Mouse (Mus musculus) spleen, embryonic (tissue): ENCODE data around the gene Ephx4.
"Not testable (repeated sequence)": the region's sequence is repeated elsewhere in the genome, so short reads cannot be mapped to it uniquely, and the experiment has no call there.

Experiments used
- CTCF ChIA-PET: fragments of 350-600 bp; sonication (Branson Sonifier 250); formaldehyde crosslinking; loops from one replicate; lab custom pipeline; 2022; lab: Charles Lee

Ephx4 gene

GRCm38 (mm10) chr5:107402436-107402835, at the start of gene Ephx4:
TSS of gene Ephx4 (plus strand) at chr5:107402736.
- CTCF ChIA-PET: interaction anchor here (0.7 kb wide), 1 partner anchor 47 kb away, joined by 15 read pairs; no protein-coding TSS in a partner anchor

- CTCF ChIA-PET: interaction anchor here (0.6 kb wide), 2 partner anchors 32 to 680 kb away, joined by 5 to 15 read pairs; no protein-coding TSS in a partner anchor
Measured at GRCm38 (mm10) chr5:107353981-107354380, 48.6 kb upstream of the Ephx4 start.

- CTCF ChIA-PET: interaction anchor here (0.6 to 0.7 kb wide), 2 partner anchors 47 to 470 kb away, joined by 7 to 15 read pairs; partner anchors contain the start of gene Ephx4
Measured at GRCm38 (mm10) chr5:107355801-107356200, 46.7 kb upstream of the Ephx4 start.

GRCm38 (mm10) chr5:107357723-107358122, 44.8 kb upstream of the Ephx4 start:
- CTCF ChIA-PET: interaction anchor here (0.6 kb wide), 1 partner anchor 11 kb away, joined by 3 read pairs; no protein-coding TSS in a partner anchor

- CTCF ChIA-PET: interaction anchor here (0.6 to 0.7 kb wide), 3 partner anchors 239 to 378 kb away, joined by 3 to 6 read pairs (median 6); no protein-coding TSS in a partner anchor
Measured at GRCm38 (mm10) chr5:107359395-107360053, 43.0 kb upstream of the Ephx4 start.

GRCm38 (mm10) chr5:107360054-107360730, 42.3 kb upstream of the Ephx4 start:
- CTCF ChIA-PET: interaction anchor here (0.6 to 0.7 kb wide), 2 partner anchors 256 to 1300 kb away, joined by 3 to 6 read pairs; no protein-coding TSS in a partner anchor

GRCm38 (mm10) chr5:107370040-107370439, 32.5 kb upstream of the Ephx4 start:
- CTCF ChIA-PET: no interaction called here

- CTCF ChIA-PET: no interaction called here
Measured at GRCm38 (mm10) chr5:107371335-107371734, 31.2 kb upstream of the Ephx4 start.

- CTCF ChIA-PET: no interaction called here
Measured at GRCm38 (mm10) chr5:107373256-107373655, 29.3 kb upstream of the Ephx4 start.

- CTCF ChIA-PET: not testable (repeated sequence)
Measured at GRCm38 (mm10) chr5:107386448-107386847, 16.1 kb upstream of the Ephx4 start.

- CTCF ChIA-PET: no interaction called here
Measured at GRCm38 (mm10) chr5:107387788-107388187, 14.7 kb upstream of the Ephx4 start.

- CTCF ChIA-PET: no interaction called here
Measured at GRCm38 (mm10) chr5:107389373-107389772, 13.2 kb upstream of the Ephx4 start.

- CTCF ChIA-PET: no interaction called here
Measured at GRCm38 (mm10) chr5:107394437-107394836, 8.1 kb upstream of the Ephx4 start.

- CTCF ChIA-PET: interaction anchor here (0.7 kb wide), 1 partner anchor 48 kb away, joined by 15 read pairs; no protein-coding TSS in a partner anchor
Measured at GRCm38 (mm10) chr5:107403011-107403946, 743 bp downstream of the Ephx4 start.

- CTCF ChIA-PET: no interaction called here
Measured at GRCm38 (mm10) chr5:107403947-107404684, 1.6 kb downstream of the Ephx4 start.

GRCm38 (mm10) chr5:107405361-107405760, 2.8 kb downstream of the Ephx4 start:
- CTCF ChIA-PET: no interaction called here

GRCm38 (mm10) chr5:107410305-107410704, 7.8 kb downstream of the Ephx4 start:
- CTCF ChIA-PET: no interaction called here

GRCm38 (mm10) chr5:107411326-107411725, 8.8 kb downstream of the Ephx4 start:
- CTCF ChIA-PET: no interaction called here

- CTCF ChIA-PET: no interaction called here
Measured at GRCm38 (mm10) chr5:107412285-107412684, 9.7 kb downstream of the Ephx4 start.

GRCm38 (mm10) chr5:107415098-107415497, 12.6 kb downstream of the Ephx4 start:
- CTCF ChIA-PET: no interaction called here

GRCm38 (mm10) chr5:107421676-107422075, 19.1 kb downstream of the Ephx4 start:
- CTCF ChIA-PET: no interaction called here
